Mouse (Mus musculus) ES-Bruce4 (cell line): ENCODE measurements around the gene Evc2.

Source experiments
- CTCF ChIP-seq: IDR thresholded peaks from one replicate; pipeline ENCODE4 v1.8.1; 2011; ENCODE audit warnings: low read depth, low read length
- EP300 ChIP-seq: IDR thresholded peaks from 2 replicates; pipeline ENCODE4 v1.6.1; 2011; ENCODE audit warnings: low read depth, low read length; ENCODE audit not compliant: insufficient read depth

DNA sequence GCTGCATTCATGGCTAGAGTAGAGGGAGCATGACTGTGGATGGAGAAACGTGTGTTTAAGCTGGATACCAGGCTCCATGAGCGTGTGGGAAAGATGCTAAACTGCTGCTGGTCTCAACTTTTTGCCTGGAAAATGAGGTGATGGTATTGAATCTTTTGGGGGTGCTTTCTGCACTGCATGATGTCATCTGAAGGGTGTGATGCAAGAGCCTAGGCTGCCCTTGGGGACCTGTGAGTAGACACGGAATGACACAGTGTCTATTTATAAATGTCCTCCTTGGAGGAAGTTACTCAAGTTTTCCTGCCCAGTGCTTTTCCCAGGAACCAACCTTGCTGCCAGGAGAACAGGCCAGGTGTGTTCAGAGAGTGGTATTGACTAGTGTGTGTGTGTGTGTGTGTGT lies 50.3 kb downstream of the Evc2 start:
- TF ChIP-seq CTCF (no peak), EP300 (no peak)
